Mouse (Mus musculus): ENCODE results near the gene Ess2.
"Not testable (repeated sequence)": the region's sequence is repeated elsewhere in the genome, so short reads cannot be mapped to it uniquely, and the experiment has no call there.

Ess2 gene

GRCm38 (mm10) chr16:17911052-17911595 is at the start of gene Ess2:
TSS of gene Ess2 (minus strand) at chr16:17911348.
- DNase-seq (ENCODE audit: extremely low read depth, low read depth, low spot score): peak; percentile 68

GRCm38 (mm10) chr16:17956052-17956638 is 45.0 kb upstream of the Ess2 start:
- not testable (repeated sequence) for DNase-seq (ENCODE audit: extremely low read depth, low read depth, low spot score)

GRCm38 (mm10) chr16:17951618-17952017 is 40.5 kb upstream of the Ess2 start:
- DNase-seq (ENCODE audit: extremely low read depth, low read depth, low spot score): no peak

GRCm38 (mm10) chr16:17950068-17950467 is 38.9 kb upstream of the Ess2 start:
- no peak for DNase-seq (ENCODE audit: extremely low read depth, low read depth, low spot score)

GRCm38 (mm10) chr16:17949421-17949877 is 38.3 kb upstream of the Ess2 start:
- no peak for DNase-seq (ENCODE audit: extremely low read depth, low read depth, low spot score)

- DNase-seq (ENCODE audit: extremely low read depth, low read depth, low spot score): no peak
Observed at GRCm38 (mm10) chr16:17945081-17945831, 34.1 kb upstream of the Ess2 start.

GRCm38 (mm10) chr16:17943466-17943865 is 32.3 kb upstream of the Ess2 start:
- DNase-seq (ENCODE audit: extremely low read depth, low read depth, low spot score): no peak

- DNase-seq (ENCODE audit: extremely low read depth, low read depth, low spot score): no peak
Observed at GRCm38 (mm10) chr16:17939255-17939751, 28.2 kb upstream of the Ess2 start.

GRCm38 (mm10) chr16:17938821-17939220 is 27.7 kb upstream of the Ess2 start:
- DNase-seq (ENCODE audit: extremely low read depth, low read depth, low spot score): no peak

- DNase-seq (ENCODE audit: extremely low read depth, low read depth, low spot score): no peak
Observed at GRCm38 (mm10) chr16:17938187-17938586, 27.0 kb upstream of the Ess2 start.

GRCm38 (mm10) chr16:17936776-17937175 is 25.6 kb upstream of the Ess2 start:
- no peak for DNase-seq (ENCODE audit: extremely low read depth, low read depth, low spot score)

GRCm38 (mm10) chr16:17934445-17934910 is 23.3 kb upstream of the Ess2 start:
- peak; percentile 51 for DNase-seq (ENCODE audit: extremely low read depth, low read depth, low spot score)

GRCm38 (mm10) chr16:17933594-17934444 is 22.7 kb upstream of the Ess2 start:
- no peak for DNase-seq (ENCODE audit: extremely low read depth, low read depth, low spot score)

- no peak for DNase-seq (ENCODE audit: extremely low read depth, low read depth, low spot score)
Observed at GRCm38 (mm10) chr16:17931906-17932460, 20.8 kb upstream of the Ess2 start.

- DNase-seq (ENCODE audit: extremely low read depth, low read depth, low spot score): no peak
Observed at GRCm38 (mm10) chr16:17929631-17930030, 18.5 kb upstream of the Ess2 start.

- DNase-seq (ENCODE audit: extremely low read depth, low read depth, low spot score): no peak
Observed at GRCm38 (mm10) chr16:17929211-17929610, 18.1 kb upstream of the Ess2 start.

GRCm38 (mm10) chr16:17928627-17929104 is 17.5 kb upstream of the Ess2 start:
- no peak for DNase-seq (ENCODE audit: extremely low read depth, low read depth, low spot score)

- DNase-seq (ENCODE audit: extremely low read depth, low read depth, low spot score): no peak
Observed at GRCm38 (mm10) chr16:17928087-17928580, 17.0 kb upstream of the Ess2 start, which contains the start of gene Slc25a1. TSS of gene Slc25a1 (minus strand) at chr16:17928219.

GRCm38 (mm10) chr16:17927351-17928082 is 16.4 kb upstream of the Ess2 start:
- no peak for DNase-seq (ENCODE audit: extremely low read depth, low read depth, low spot score)

- no peak for DNase-seq (ENCODE audit: extremely low read depth, low read depth, low spot score)
Observed at GRCm38 (mm10) chr16:17922163-17922538, 11.0 kb upstream of the Ess2 start.
